Mouse (Mus musculus) bone marrow macrophage, adult 2 months (primary cell): ENCODE measurements around the gene Rbl1.
"Not testable (repeated sequence)": the region's sequence is repeated elsewhere in the genome, so short reads cannot be mapped to it uniquely, and the experiment has no call there.

Experiments
- CTCF ChIP-seq: IDR thresholded peaks from 2 replicates; pipeline ENCODE4 v1.5.1; 2012; ENCODE audit warnings: low read depth, mild to moderate bottlenecking, low read length, moderate library complexity
- POLR2A ChIP-seq: IDR thresholded peaks from 2 replicates; pipeline ENCODE4 v1.6.1; 2012; ENCODE audit warnings: mild to moderate bottlenecking, low read depth, low read length, borderline replicate concordance

DNA sequence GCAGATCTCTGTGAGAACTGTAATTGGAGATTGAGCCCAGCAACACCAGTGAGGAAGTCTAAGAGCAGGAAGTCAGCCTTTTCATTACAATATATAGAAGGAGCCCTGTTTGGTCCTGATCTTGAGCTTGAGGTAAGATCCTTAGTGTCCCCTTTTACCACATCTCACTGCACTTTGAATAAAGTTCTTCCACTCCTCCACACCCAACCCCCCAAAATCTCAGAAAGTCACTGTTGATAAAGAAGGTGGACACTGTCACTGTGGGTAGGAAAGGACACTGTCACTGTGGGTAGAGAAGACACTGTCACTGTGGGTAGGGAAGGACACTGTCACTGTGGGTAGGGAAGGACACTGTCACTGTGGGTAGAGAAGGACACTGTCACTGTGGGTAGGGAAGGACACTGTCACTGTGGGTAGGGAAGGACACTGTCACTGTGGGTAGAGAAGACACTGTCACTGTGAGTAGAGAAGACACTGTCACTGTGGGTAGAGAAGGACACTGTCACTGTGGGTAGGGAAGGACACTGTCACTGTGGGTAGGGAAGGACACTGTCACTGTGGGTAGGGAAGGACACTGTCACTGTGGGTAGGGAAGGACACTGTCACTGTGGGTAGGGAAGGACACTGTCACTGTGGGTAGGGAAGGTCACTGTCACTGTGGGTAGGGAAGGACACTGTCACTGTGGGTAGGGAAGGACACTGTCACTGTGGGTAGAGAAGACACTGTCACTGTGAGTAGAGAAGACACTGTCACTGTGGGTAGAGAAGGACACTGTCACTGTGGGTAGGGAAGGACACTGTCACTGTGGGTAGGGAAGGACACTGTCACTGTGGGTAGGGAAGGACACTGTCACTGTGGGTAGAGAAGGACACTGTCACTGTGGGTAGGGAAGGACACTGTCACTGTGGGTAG lies 38.8 kb downstream of the Rbl1 start:
- TF ChIP-seq POLR2A, CTCF: not testable (repeated sequence)
